Mouse (Mus musculus) mouse trophoblast stem cell (cell line): ENCODE measurements around the gene Crebbp.
"Not testable (repeated sequence)": the region's sequence is repeated elsewhere in the genome, so short reads cannot be mapped to it uniquely, and the experiment has no call there.

ENCODE experiments used
- in situ Hi-C, 2 experiments: fragments of 300-500 bp; cut with MseI, MboI; formaldehyde crosslinking; loops; 2 replicates in 1 of 2; 3 replicates in 1 of 2; pipeline ENCODE4 v1.15.1; 2025

Gene Crebbp

DNA sequence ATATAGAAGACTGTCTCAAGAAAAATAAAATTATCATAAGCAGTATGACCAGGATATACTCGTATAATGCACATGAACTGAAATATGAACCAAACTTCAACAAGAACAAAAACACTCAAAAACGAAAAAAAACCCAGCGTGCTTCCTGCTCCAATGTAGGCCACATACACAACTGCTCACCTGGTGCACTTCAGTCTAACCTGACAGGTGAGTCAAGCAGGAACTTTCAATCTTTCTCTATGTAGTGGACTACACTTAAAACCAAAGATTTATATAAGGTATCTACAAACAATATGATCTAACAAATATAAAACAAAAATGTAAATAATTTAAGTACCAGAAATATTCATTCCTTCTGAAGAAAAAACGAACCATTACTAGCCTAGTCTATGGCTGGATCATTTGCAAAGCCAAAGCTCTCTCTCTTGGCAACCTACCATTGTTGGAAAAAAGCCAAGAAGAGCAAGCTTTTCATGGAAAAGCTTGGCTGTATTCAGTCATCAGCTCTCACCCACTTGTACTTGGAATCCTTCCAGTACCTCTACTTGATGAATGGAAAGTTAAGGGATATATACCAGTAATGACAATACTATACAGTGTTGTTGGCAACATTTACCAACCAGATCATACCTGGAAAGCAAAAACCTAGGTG is 53.4 kb downstream of the Crebbp start:
- in situ Hi-C loops: no loop called here

GRCm38 (mm10) chr16:4153121-4153520 is 60.7 kb downstream of the Crebbp start:
- in situ Hi-C loops: no loop called here

DNA sequence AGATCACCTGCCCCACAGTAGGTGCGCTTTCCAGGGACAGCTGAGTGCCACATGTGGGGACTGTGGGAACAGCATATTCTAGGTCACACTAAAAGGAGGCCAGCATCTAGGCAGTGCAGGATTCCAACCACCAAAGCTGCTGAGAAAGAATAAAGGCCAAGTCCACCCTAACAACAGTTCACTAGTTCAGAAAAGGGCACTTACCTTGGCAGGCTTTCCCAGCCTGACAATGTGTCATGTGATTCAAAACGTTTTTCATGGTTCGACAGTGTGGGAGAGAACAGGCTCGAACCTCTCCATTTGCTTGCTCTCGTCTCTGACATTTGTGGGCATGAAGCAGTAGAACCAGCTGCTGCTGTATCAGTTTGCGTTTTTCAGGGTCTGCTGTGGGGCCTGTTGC is 75.3 kb downstream of the Crebbp start:
- in situ Hi-C loops: no loop called here

DNA sequence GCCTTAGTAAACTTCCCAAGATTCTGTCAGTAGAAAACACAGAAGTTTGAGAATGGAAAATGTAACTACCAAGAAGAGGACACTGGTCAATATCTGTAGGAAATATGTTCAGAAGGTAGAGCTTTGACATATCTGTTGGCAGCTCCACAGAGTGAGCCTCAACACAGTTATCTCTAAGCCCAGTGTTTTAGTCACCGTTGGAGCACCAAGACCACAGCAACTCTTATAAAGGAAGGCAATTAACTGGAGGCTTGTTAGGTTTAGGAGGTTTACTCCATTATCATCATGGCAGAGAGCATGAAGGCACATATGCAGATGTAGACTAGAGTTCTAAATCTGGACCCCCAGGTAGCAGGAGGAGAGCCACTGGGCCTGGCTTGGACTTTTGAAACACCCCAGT is 80.0 kb downstream of the Crebbp start:
- in situ Hi-C loops: no loop called here

DNA sequence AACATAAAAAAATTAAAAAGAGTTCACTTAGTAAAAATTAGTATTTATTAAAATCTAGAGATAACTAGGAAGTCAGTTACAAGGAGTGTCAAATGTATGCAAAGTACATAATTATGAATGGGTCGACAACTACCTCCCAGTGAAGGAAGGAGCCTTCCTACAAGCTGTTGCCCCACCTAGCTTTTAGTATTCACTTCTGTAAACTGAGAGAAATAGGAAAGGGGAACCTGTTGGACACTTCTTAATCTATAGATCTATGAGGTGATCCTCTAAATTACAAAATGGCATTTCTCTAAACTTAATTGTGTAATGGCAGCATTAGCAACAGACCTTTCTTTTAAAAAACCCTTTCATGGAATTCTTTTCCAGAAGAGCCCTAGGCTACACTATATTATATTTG is 84.9 kb downstream of the Crebbp start:
- in situ Hi-C loops: no loop called here

GRCm38 (mm10) chr16:4117072-4117471 is 96.7 kb downstream of the Crebbp start:
- in situ Hi-C loops: no loop called here

DNA sequence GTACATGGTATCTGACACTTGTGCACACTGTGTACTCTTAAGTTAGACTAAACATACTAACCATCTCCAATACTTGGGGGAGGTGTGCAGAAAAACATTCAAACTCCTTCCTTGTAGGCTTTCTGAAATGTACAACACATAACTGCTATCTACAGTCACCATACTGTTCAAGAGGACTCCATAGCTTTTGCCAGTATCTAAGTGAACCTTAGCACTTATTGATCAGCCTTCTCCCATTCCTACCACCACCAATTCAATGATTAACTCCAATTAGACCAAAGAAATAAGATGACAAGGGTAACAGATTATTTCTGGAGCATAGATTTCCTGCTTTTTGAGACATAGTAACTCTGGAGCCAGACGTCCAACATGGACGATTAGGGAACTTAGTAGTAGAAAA is 113.4 kb downstream of the Crebbp start:
- in situ Hi-C loops: no loop called here

DNA sequence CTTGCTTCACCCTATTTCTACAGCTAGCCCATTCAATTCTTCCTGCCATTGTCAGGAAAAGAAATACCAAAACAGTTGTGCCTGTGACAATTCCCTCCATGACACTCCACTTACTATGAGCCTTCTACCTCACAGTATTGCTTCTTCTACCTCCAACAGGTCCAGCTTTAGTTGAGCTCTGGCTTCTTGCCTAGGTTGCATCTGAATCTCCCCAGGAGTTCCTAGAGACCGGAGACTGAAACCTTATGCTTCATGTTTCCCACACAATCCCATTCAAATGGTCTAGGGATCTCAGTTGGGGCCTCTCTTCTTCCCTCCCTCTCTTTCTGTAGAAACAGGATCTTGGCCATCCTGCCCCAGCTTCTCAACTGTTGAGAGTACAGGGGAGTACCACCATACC is 116.3 kb downstream of the Crebbp start:
- in situ Hi-C loops: no loop called here

- in situ Hi-C loops: no loop called here
These were observed 116.9 kb downstream of the Crebbp start for GRCm38 (mm10) chr16:4096898-4097297.

GRCm38 (mm10) chr16:4096141-4096540 is 117.7 kb downstream of the Crebbp start:
- in situ Hi-C loops: no loop called here

- in situ Hi-C loops: no loop called here
These were observed 126.4 kb downstream of the Crebbp start for GRCm38 (mm10) chr16:4087214-4087913.

GRCm38 (mm10) chr16:4085851-4086387 is 127.9 kb downstream of the Crebbp start:
- in situ Hi-C loops: no loop called here

- in situ Hi-C loops: no loop called here
These were observed 128.7 kb downstream of the Crebbp start for GRCm38 (mm10) chr16:4085051-4085450.

GRCm38 (mm10) chr16:4080419-4080818 is 133.4 kb downstream of the Crebbp start:
- in situ Hi-C loops: not testable (repeated sequence)

DNA sequence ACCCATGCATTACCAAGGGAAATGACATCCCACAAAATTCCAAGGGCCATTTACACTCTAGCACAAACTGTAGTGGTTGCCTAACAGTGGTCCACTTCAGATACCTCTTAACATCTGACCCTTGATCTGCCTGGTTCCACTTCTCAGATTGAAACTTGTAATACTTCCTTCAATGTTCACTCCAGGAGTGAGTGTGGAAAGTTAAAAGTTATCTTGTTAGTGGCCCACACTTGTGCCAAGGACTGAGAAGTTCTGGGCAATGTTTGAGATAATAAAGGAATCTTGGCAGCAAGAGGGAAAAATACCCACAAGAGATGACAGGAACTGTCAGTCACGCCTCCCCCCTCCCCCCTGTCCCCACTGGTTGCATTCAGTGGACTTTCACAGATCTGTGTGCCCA is 134.1 kb downstream of the Crebbp start:
- in situ Hi-C loops: no loop called here

GRCm38 (mm10) chr16:4078302-4078701 is 135.5 kb downstream of the Crebbp start:
- in situ Hi-C loops: not testable (repeated sequence)

DNA sequence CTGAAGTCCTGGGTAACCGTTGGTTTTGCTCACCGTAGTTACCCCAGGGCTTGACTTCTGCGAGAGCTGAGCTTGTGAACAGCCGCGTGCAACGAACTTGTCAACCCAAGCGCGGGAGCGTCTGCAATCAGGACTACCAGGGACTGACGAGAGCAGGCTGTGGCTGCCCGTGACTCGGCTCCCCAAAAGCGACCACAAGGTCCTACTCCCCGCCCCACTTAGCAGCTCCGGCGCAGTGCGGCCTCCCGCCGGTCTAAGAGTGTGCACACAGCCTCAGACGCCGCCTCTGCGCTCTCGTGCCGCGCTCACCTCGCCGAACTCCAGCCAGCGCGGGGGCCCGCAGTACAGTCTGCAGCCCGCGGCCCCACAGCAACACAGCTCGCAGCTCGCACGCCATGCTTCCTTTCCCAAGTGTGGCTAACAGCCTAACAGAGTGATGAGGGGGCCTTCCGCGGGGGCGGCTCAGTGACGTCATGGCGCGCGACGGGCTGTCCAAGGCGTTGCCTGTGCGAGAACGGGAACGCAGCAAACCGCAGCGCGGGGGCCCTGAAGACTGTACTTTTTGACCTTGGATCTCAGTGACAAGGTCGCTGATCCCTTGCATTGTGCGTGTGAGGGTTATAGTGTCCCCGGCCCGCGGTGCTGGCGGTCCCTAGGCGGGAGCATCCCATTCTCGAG is 136.3 kb downstream of the Crebbp start, which contains the start of gene Trap1:
TSS of gene Trap1 (minus strand) at position 444 of the 678 bp plus-strand sequence.
- in situ Hi-C loops: no loop called here

DNA sequence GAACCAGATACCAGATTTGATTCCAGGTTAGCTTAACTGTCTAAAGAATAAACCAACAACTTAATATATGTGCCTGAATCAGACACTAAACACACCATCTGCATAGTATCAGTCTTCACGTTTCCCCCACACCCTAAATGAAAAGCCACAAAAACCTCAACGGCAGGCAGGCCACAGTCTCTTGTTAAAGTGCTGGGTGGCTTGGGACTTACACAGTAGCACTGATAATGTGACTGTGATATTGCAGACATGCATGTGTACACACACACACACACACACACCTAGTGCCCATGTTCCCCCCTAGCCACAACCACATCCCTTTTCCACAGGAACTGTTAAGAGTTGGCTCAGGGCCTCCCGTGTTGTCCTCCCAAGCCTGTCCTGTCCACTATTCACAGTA is 139.0 kb downstream of the Crebbp start:
- in situ Hi-C loops: no loop called here

GRCm38 (mm10) chr16:4074297-4074696 is 139.5 kb downstream of the Crebbp start:
- in situ Hi-C loops: no loop called here

GRCm38 (mm10) chr16:4068588-4068987 is 145.2 kb downstream of the Crebbp start:
- in situ Hi-C loops: no loop called here

DNA sequence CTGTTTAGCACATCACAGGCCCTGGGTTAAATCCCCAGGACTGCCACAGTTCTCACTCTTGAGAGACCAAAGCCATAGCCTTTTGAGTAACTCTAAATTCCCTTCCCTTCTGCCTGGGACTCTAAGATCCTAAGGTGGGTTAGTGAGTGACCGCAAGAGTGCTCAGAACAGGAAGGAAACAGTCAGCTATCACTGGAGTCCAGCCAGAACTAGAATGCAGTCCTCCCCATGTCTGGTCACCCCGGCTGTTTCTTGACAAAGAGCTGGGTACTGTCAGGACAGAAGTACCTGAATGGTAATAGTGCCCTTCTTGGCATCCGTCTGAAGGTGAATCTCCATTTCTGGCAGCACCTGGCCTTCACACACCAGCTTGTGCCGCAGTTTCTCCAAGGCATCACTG is 148.9 kb downstream of the Crebbp start:
- in situ Hi-C loops: no loop called here

DNA sequence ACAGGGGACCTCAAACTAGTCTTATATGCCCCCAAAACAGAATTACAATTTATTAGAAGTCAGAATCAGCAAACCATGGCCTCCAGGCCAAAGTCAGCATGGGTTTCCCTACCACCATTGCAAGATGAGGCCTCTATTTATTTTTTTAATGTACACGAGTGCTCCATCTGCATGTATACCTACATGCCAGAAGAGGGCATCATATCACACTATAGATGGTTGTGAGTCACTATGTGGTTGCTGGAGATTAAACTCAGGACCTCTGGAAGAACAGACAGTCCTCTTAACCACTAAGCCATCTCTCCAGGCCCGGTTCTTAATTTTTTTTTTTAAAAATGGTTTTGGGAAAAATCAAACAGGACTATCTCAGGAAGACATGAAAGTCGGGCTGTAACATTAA is 160.0 kb downstream of the Crebbp start:
- in situ Hi-C loops: no loop called here

GRCm38 (mm10) chr16:4052601-4053000 is 161.2 kb downstream of the Crebbp start:
- in situ Hi-C loops: no loop called here
